Mouse (Mus musculus) limb, embryonic 10.5 days (tissue): Measurements from ENCODE around the gene Coa7. TPM values are rescaled to one million over a fixed set of nuclear protein-coding genes. Genes with fewer than 3 reads are reported as not detected.
A peak's percentile ranks its signal among the peaks of the same experiment; 100 is the strongest.

Experiments used
- DNase-seq: peaks from one replicate; pipeline ENCODE4 v3.0.0-alpha.2; 2017; ENCODE audit warnings: low spot score
- H3K27ac ChIP-seq: fragments of 300-500 bp; sonication (generic); 2 replicates; pipeline ENCODE4 v1.5.1; 2016; ENCODE audit warnings: mild to moderate bottlenecking
- H3K27me3 ChIP-seq: fragments of 300-500 bp; sonication (generic); 2 replicates; pipeline ENCODE4 v1.6.1; 2016; ENCODE audit warnings: low read depth, mild to moderate bottlenecking; ENCODE audit not compliant: poor library complexity, severe bottlenecking
- H3K36me3 ChIP-seq: fragments of 300-500 bp; sonication (generic); 2 replicates; pipeline ENCODE4 v1.6.1; 2016; ENCODE audit warnings: mild to moderate bottlenecking, moderate library complexity
- H3K4me1 ChIP-seq: fragments of 300-500 bp; sonication (generic); 2 replicates; pipeline ENCODE4 v1.6.1; 2016
- H3K4me3 ChIP-seq: fragments of 300-500 bp; sonication (generic); 2 replicates; pipeline ENCODE4 v1.5.1; 2016; ENCODE audit warnings: mild to moderate bottlenecking, moderate library complexity
- H3K9me3 ChIP-seq: fragments of 300-500 bp; sonication (generic); replicated peaks from 2 replicates; pipeline ENCODE4 v1.6.1; 2016; ENCODE audit warnings: mild to moderate bottlenecking
- WGBS: fragments of 180-500 bp; shearing (Covaris S2); methylation state at CpG from one replicate; pipeline ENCODE4 v1.1.7; 2016; 5-methylcytosine and 5-hydroxymethylcytosine counted together
- polyA plus RNA-seq: library from polyadenylated mRNA; unstranded; fragments of >200 nt; fragmentation: Nextera tagmentation; extraction: Ambion mirVana; gene quantifications from 2 replicates; pipeline ENCODE4 v1.2.1, GENCODE M21; 2016

Gene Coa7
- polyA plus RNA-seq, 1 experiment from 2014 or later, result 71.3 TPM

DNA sequence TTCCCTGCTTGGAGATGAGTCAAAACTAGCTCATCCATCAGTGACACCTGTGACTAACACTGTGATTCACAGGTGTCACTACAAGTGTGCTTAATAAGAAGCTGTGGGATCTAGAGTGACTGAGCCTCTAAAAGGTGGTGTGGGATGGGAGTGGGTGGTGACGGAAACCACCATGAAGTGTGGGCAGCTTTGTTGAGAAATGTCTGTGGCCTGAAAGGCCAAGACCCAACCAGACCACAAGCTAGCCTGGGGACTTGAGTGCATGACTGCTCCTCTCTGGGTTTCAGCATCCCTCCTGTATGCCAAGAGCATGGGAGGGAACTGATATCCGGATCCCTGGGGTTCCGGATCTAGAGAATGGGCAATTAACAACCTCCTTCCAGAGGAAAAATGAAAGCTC lies 43.5 kb downstream of the Coa7 start:
- Histone ChIP-seq H3K27ac (peak overlapping the region; percentile 61; the same call in 1 of the 2 replicates), H3K4me3 (no peak overlapping the region), H3K27me3 (no peaks in the 10 kb centered on the region), H3K4me1 (peaks cover 29% of the 10 kb centered on the region), H3K9me3 (no peaks in the 10 kb centered on the region), H3K36me3 (no peaks in the 10 kb centered on the region)
- WGBS, result 93% methylated on average over 3 of the region's 3 CpGs
- no peak for DNase-seq

DNA sequence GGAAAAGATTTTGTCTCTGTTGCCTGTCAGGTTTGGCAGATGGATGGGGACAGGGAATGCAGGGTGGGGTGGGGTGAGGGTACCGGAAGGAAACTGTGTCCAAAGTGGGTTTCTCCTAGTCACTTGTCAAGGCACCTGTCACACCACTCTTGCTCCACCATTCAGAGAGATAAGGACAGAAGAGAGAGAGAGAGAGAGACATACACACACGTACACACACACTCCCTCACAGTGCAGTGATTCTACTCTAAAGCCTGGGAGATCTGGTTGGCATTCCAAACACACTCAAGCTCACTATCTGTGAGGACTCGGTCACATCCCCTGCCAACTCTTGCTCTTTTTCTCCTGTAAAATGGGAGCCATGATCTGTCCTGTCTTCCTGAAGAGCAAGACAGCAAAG lies 44.2 kb downstream of the Coa7 start:
- Histone ChIP-seq H3K27me3 (no peaks in the 10 kb centered on the region), H3K36me3 (no peaks in the 10 kb centered on the region), H3K4me3 (no peak overlapping the region), H3K4me1 (peaks cover 29% of the 10 kb centered on the region), H3K9me3 (no peaks in the 10 kb centered on the region), H3K27ac (peak overlapping the region; percentile 56)
- no peak for DNase-seq
- whole genome bisulfite sequencing, result 61% methylated on average over 3 of the region's 3 CpGs

DNA sequence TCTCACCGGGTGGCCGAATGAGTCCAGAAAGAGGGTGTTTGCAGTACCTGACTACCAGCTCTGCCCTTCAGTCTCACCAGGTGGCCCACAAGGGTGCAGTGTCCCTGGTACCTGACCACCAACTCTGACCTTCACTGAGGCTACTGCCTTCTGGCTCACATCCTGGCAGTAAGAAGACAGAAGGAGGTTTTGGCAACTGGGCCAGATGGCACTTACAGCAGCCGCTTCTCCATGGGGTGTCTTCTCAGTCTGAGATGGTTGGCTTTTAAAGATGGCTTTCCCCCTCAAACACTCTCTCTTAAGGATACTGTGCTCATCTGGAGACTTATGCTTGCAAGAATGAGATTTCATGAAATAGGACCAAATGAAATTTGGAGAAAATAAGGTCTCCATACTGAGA lies 51.5 kb downstream of the Coa7 start:
- no peak overlapping the region for H3K4me3 ChIP-seq
- no peaks in the 10 kb centered on the region for H3K9me3 ChIP-seq
- peak overlapping the region; percentile 57 for H3K27ac ChIP-seq
- no peak for DNase-seq
- no peaks in the 10 kb centered on the region for H3K36me3 ChIP-seq
- H3K4me1 ChIP-seq, result peaks cover 32% of the 10 kb centered on the region
- WGBS, result 77% methylated on average over 3 of the region's 3 CpGs
- peaks cover 33% of the 10 kb centered on the region for H3K27me3 ChIP-seq

DNA sequence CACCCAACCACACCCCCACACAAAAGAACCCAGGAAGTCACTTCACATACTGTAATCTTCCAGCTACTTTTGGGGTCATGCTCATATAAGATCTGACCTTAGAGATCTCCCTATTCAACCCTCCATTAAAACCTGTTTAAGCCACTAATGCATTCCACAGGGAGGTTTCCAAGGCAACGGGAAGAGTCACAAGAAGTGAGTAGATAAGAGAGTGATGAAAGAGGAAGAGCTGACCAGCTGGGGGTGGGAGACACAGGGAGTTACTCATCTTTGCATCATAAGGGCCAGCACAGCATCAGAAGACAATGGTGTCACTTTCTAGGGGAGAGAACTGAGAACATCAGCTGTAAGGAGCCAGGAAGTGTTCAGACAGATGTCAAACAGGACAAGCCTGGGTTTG lies 52.2 kb downstream of the Coa7 start:
- no peak overlapping the region for H3K4me3 ChIP-seq
- H3K4me1 ChIP-seq, result peaks cover 32% of the 10 kb centered on the region
- peaks cover 40% of the 10 kb centered on the region for H3K27me3 ChIP-seq
- 33% methylated on average over 1 of the region's 1 CpGs for WGBS
- no peak for DNase-seq
- H3K9me3 ChIP-seq, result no peaks in the 10 kb centered on the region
- peak overlapping the region; percentile 57; the same call in 1 of the 2 replicates for H3K27ac ChIP-seq
- H3K36me3 ChIP-seq, result no peaks in the 10 kb centered on the region

DNA sequence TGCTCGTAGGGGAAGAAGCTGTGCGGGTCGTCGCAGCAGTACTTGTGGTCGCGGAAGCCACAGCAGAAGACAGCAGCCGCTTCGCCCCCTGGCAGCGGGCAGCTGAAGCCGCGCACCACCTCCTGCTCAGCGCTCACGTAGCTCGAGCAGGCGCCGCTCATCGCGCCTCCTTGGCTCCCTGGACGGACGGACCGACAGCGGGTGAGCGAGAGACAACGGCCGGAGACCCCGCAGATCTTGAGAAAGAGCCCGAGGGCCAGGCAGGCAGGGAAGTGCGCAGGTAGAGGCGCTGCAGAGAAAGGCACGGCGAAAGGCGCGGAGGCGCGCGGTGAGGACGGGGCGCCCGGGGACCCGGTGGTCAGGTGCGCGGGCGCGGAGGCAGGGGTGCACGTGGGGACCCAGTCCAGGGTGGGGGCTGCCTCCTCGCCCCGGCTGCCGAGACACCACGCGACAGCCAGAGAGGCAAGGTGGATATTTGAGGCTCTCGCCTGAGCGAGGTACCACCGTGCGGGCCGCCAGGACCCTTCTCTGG lies 55.3 kb downstream of the Coa7 start, which contains the start of gene Shisal2a:
Gene Shisal2a (minus strand): TSS at position 167 of the 532 bp plus-strand sequence.
- 1% methylated on average over 55 of the region's 55 CpGs for WGBS
- peak; percentile 68 for DNase-seq
- Histone ChIP-seq H3K4me1 (peaks cover 49% of the 10 kb centered on the region), H3K27me3 (peaks cover 40% of the 10 kb centered on the region), H3K36me3 (no peaks in the 10 kb centered on the region), H3K4me3 (peak within 1 kb of the TSS; percentile 59), H3K9me3 (no peaks in the 10 kb centered on the region), H3K27ac (peak within 1 kb of the TSS; percentile 90)

DNA sequence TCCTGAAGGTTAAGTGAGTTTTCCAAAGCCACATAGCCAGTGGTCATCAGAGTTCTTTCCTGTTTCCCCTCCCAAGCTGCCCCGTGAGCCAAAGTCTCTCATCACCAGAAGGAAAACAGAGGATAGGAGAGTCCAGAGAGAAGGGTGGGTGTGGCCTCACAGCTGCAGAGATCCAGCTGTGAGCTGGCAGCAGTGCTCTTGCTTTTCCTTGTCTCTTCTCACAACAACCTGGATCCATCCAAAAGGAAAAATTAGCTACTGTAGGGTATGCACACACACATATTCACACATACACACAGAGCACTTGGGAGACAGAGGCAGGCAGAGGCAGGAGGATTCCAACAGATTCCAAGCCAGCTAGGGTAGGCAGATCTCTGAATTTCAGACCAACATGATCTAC lies 58.1 kb downstream of the Coa7 start:
- Histone ChIP-seq H3K27me3 (peaks cover 40% of the 10 kb centered on the region), H3K9me3 (no peaks in the 10 kb centered on the region), H3K27ac (no peak overlapping the region), H3K4me3 (no peak overlapping the region), H3K36me3 (no peaks in the 10 kb centered on the region), H3K4me1 (peaks cover 40% of the 10 kb centered on the region)
- DNase-seq, result no peak
- WGBS, result 26% methylated on average over 1 of the region's 1 CpGs

DNA sequence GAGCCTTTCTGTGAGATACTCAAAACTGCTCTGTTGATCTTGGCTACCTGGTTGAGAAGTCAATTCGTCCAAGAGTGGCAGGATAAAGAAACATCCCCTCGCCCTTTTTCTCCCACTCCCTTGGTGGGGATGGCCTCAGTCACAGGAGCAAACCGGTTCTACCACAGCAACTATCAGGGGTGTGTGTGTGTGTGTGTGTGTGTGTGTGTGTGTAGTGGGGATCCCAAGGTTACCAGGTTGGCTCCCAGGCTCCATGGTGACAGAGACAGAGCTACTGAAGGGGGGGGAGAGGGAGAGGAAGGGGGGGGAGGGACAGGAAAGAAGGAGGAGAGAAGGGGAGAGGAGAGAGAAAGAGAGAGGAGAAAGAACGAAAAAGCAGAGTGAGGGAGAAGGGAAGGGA lies 59.2 kb downstream of the Coa7 start:
- H3K4me3 ChIP-seq, result peak overlapping the region; percentile 40
- 44% methylated on average over 4 of the region's 4 CpGs for WGBS

DNA sequence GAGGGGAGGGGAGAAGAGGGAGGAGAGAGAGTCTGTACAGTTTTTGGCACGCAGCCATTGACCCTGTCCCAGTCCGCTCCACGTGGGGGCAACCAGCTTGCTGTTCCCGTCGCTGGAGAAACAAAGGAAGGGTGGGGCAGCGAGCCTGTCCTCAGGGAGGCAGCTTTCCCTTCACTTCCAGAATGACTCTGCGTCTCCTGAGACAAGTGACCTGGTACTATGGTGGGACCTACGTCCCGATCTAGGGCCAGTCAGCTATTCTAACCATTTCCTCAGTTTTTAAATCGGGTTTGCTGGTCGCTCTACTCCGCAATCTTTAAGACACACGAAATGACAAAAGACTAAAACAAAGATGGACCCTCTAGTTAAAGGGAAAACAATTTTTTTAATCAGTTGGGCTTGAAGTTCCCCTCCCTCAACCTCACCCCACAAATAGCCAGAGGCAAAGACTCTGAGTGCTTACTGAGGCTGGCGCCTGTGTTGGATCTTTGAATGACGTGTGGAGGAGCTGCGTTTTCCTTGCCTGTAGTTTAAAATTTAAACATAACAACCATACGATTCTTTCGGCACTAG lies 59.8 kb downstream of the Coa7 start:
- Histone ChIP-seq H3K9me3 (no peaks in the 10 kb centered on the region), H3K4me1 (peaks cover 40% of the 10 kb centered on the region), H3K4me3 (peak overlapping the region; percentile 40), H3K36me3 (no peaks in the 10 kb centered on the region), H3K27me3 (peaks cover 24% of the 10 kb centered on the region), H3K27ac (peak overlapping the region; percentile 93)
- WGBS, result 8% methylated on average over 18 of the region's 18 CpGs
- DNase-seq, result peak; percentile 83

More for the DNA sequence above, 59.2 kb downstream of the Coa7 start:
- Histone ChIP-seq H3K4me1 (peaks cover 40% of the 10 kb centered on the region), H3K27me3 (peaks cover 31% of the 10 kb centered on the region), H3K9me3 (no peaks in the 10 kb centered on the region), H3K36me3 (no peaks in the 10 kb centered on the region), H3K27ac (peak overlapping the region; percentile 93)
- DNase-seq, result peak; percentile 45

DNA sequence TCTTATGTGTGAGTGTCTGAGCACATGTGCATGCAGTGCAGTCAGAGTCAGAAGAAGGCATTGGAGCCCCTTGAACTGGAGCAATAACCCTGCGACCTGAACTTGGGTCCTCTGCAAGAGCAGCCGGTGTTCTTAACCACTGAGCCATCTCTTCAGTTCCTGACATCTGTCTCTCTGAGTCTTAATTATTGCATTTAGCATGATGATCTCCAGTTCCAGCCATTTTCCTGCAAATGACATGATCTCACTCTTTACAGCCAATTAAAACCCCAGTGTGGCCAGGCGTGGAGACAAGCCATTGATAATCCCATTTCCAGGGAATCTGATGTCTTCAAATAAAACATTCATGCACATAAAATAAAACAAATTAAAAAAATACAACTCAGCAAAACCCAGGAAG lies 60.8 kb downstream of the Coa7 start:
- DNase-seq, result no peak
- 73% methylated on average over 3 of the region's 3 CpGs for WGBS
- Histone ChIP-seq H3K9me3 (no peaks in the 10 kb centered on the region), H3K36me3 (no peaks in the 10 kb centered on the region), H3K4me1 (peaks cover 30% of the 10 kb centered on the region), H3K27me3 (peaks cover 14% of the 10 kb centered on the region), H3K4me3 (no peak overlapping the region), H3K27ac (peak overlapping the region; percentile 93; the same call in 1 of the 2 replicates)

DNA sequence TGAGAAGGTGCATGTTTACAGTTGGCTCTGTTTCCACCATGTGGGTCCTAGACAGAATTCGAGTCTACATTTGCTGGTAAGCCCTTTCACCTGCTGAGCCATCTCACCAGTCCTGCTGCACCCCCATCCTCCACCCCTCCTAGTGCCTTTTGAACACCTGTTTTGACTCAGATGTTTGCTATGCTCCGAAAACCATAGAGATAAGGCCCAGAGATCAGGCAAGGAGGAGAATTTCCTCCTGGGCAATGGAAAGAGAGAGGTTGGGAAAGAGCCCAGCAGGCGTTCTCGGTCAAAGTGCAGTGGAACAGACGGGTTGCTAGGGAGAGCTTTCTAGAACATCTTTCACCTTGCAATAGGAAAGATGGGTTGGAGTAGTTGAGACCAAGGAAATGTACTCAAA lies 63.2 kb downstream of the Coa7 start:
- H3K4me1 ChIP-seq, result peaks cover 24% of the 10 kb centered on the region
- H3K27me3 ChIP-seq, result no peaks in the 10 kb centered on the region
- no peak overlapping the region for H3K27ac ChIP-seq
- H3K9me3 ChIP-seq, result no peaks in the 10 kb centered on the region
- DNase-seq, result no peak
- H3K36me3 ChIP-seq, result 0 out of 2 replicates have a peak, but pooled peaks cover 4% of the 10 kb centered on the region
- 87% methylated on average over 5 of the region's 5 CpGs for WGBS
- no peak overlapping the region for H3K4me3 ChIP-seq

Other genes with a start within 250 kb of the Coa7 start
- gene Podn, start 231.7 kb upstream of the Coa7 start, polyA plus RNA-seq, result 0.16 and 0.33 TPM in 2 replicates
- gene Scp2, start 183.1 kb upstream of the Coa7 start, polyA plus RNA-seq, result 138 TPM in 2 replicates
- 31.2 and 32.9 TPM in 2 replicates for gene Echdc2, start 162.7 kb upstream of the Coa7 start, polyA plus RNA-seq
- 0.13 TPM in 1 of 2 replicates, not detected in the other for gene Zyg11a, start 110.1 kb upstream of the Coa7 start, polyA plus RNA-seq
- 11.9 and 13.6 TPM in 2 replicates for gene Zyg11b, start 27.0 kb upstream of the Coa7 start, polyA plus RNA-seq
- gene Shisal2a, start 55.2 kb downstream of the Coa7 start, polyA plus RNA-seq, result 1.5 and 5.6 TPM in 2 replicates
- 40.6 and 44.3 TPM in 2 replicates for gene Gpx7, start 78.8 kb downstream of the Coa7 start, polyA plus RNA-seq
- 95.8 and 119 TPM in 2 replicates for gene Tut4, start 131.3 kb downstream of the Coa7 start, polyA plus RNA-seq